Mouse (Mus musculus) cerebellum, adult 2 months (tissue): Measurements from ENCODE around the gene Olfr449. TPM values are rescaled to one million over a fixed set of nuclear protein-coding genes. Genes with fewer than 3 reads are reported as not detected.

ENCODE experiments used
- DNase-seq, 2 experiments: peaks; one replicate each; pipeline ENCODE4 v3.0.0; 2021
- H3K27ac ChIP-seq: fragments of 200-500 bp; 2 replicates; pipeline ENCODE4 v1.5.1; 2012; ENCODE audit warnings: low read length, control low read depth, inconsistent platforms; ENCODE audit not compliant: insufficient read depth
- H3K27me3 ChIP-seq: fragments of 200-500 bp; 2 replicates; pipeline ENCODE4 v1.6.1; 2012; ENCODE audit warnings: inconsistent platforms, mild to moderate bottlenecking, low read length, moderate library complexity; ENCODE audit not compliant: control insufficient read depth, insufficient read depth
- H3K4me1 ChIP-seq: fragments of 200-500 bp; 2 replicates; pipeline ENCODE4 v1.6.1; 2011; ENCODE audit warnings: low read length; ENCODE audit not compliant: control insufficient read depth, insufficient read depth
- H3K4me3 ChIP-seq: fragments of 200-500 bp; replicated peaks from 2 replicates; pipeline ENCODE3; 2011; ENCODE audit warnings: mild to moderate bottlenecking, low read depth, low read length, control low read depth; ENCODE audit not compliant: insufficient read depth
- CTCF ChIP-seq: fragments of 200-500 bp; IDR thresholded peaks from 2 replicates; pipeline ENCODE4 v1.5.1; 2011; ENCODE audit warnings: low read depth, mild to moderate bottlenecking, control low read depth, low read length, moderate library complexity, borderline replicate concordance; ENCODE audit not compliant: insufficient read depth
- POLR2A ChIP-seq: fragments of 200-500 bp; IDR thresholded peaks from 2 replicates; pipeline ENCODE4 v1.6.1; 2011; ENCODE audit warnings: low read length, control low read depth, borderline replicate concordance; ENCODE audit not compliant: insufficient read depth
- WGBS: fragments of 180-500 bp; shearing (Covaris S2); methylation state at CpG from one replicate; pipeline ENCODE4 v1.1.7; 2018; 5-methylcytosine and 5-hydroxymethylcytosine counted together
- polyA plus RNA-seq: library from polyadenylated mRNA; depleted of rRNA; stranded (reverse); fragments of >200 nt; gene quantifications from 2 replicates; pipeline ENCODE4 v1.2.3, GENCODE M21; 2012; rRNA removed

Gene Olfr449
- polyA plus RNA-seq, 1 experiment: not detected

DNA sequence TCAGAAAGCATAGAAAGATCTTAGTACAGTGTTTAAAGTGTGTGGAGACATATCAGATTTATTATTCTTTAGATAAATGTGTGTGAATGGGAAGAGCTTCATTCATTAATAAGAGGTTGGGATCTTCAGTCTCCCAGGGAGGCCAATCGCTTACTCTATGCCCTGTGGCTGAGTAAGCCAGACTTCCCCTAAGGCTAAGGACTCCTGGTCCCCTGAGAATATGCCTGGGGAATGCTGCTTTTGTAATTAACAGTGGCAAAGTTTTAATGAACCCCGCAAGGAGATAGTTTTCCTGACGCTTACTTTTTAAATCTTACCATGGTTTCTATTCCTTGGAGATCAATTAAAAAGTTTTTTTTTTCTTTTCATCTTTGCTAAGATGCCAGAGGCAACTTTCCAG is 35.5 kb downstream of the Olfr449 start:
- H3K27me3 ChIP-seq: no peaks in the 10 kb centered on the region
- H3K27ac ChIP-seq: no peak overlapping the region
- no peak overlapping the region for H3K4me3 ChIP-seq
- WGBS: 81% methylated on average over 3 of the region's 3 CpGs
- DNase-seq: no peak
- no peaks in the 10 kb centered on the region for H3K4me1 ChIP-seq
- TF ChIP-seq POLR2A (no peak), CTCF (no peak)

DNA sequence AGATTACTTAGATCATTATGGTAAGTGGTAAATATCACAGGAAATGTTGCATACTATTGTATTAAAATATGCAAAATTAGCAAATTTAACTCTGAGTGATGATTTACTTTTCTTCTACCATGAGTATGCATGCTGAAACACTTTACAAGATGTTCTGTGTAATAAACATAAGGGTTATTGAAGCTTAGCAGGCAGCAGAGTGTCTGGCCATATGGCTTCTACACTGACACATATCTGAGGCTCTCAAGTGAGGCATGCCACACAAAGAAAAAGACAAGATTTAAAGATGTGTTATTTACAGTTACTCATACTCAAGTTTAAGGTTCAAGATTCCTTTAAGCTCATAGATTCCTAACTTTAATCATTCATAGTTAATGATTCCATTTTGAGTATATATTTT is 42.1 kb downstream of the Olfr449 start:
- Histone ChIP-seq H3K27ac (no peak overlapping the region), H3K4me3 (no peak overlapping the region), H3K4me1 (no peaks in the 10 kb centered on the region), H3K27me3 (no peaks in the 10 kb centered on the region)
- TF ChIP-seq CTCF: no peak
- no peak for TF ChIP-seq POLR2A
- no peak for DNase-seq

Other genes starting within 250 kb of the Olfr449 start
- not detected in 2 replicates for gene Tcaf3, start 236.7 kb upstream of the Olfr449 start, polyA plus RNA-seq
- gene Tcaf2, start 189.1 kb upstream of the Olfr449 start, polyA plus RNA-seq: 0.55 and 0.87 TPM in 2 replicates
- 92.9 and 103 TPM in 2 replicates for gene Tcaf1, start 124.3 kb upstream of the Olfr449 start, polyA plus RNA-seq
- gene Olfr453, start 95.0 kb upstream of the Olfr449 start, polyA plus RNA-seq: not detected in 2 replicates
- not detected in 2 replicates for gene Olfr38, start 78.0 kb upstream of the Olfr449 start, polyA plus RNA-seq
- gene Olfr452, start 49.3 kb upstream of the Olfr449 start, polyA plus RNA-seq: not detected in 2 replicates
- not detected in 2 replicates for gene Olfr450, start 22.4 kb upstream of the Olfr449 start, polyA plus RNA-seq
- not detected in 2 replicates for gene Olfr448, start 56.1 kb downstream of the Olfr449 start, polyA plus RNA-seq
- gene Olfr447, start 74.5 kb downstream of the Olfr449 start, polyA plus RNA-seq: not detected in 2 replicates
- not detected in 2 replicates for gene Olfr446, start 87.0 kb downstream of the Olfr449 start, polyA plus RNA-seq
- not detected in 2 replicates for gene Olfr444, start 114.7 kb downstream of the Olfr449 start, polyA plus RNA-seq